Mouse (Mus musculus) thymus, postnatal 36 days (tissue): ENCODE data around the gene Eif2s1.

ENCODE experiments used
- DNase-seq, 2 experiments: peaks; one replicate each; pipeline ENCODE4 v3.0.0; 2022; ENCODE audit warnings: mixed read lengths in 2 of 2

Gene Eif2s1

DNA sequence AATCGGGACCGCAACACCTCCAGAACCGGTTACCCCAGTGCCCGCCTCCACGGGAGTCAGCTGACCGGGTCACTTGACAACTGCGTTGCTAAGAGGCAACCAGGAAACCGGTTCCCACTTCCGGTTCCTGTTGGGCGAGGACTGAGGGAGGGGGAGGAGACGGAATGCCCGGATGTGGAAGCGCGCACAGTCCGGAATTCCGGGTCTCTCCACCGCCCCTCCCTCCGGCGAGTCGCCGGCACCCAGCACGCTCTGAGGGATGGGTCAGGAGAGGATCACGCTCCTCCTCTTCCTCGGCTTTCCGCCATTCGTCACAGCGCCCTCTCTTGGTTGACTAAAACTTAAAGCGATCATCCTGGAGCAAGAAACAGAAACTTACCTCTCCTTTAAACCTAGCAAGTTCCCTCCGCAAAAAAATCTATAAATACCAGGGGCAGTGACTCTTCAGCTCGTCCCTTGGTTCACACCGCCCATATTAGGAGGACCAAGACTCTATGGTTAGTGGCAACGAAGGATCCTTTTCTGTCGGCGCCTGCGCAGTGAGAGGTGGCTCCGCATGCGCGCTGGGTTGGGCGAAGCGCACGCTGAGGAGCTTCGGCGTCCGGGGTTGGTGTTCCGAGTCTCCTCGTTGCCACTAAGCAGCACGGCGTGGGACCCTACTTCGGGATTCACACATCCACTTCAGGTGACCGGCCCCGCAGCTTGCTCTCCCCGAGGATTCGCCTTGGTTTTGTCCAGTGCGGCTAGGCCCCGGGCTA lies at the start of gene Eif2s1, which contains the start of gene Atp6v1d:
TSS of gene Eif2s1 (plus strand) at position 324 of the 758 bp plus-strand sequence.
TSS of gene Atp6v1d (minus strand) at position 143 of the 758 bp plus-strand sequence.
- peak; percentile 95 to 98 for DNase-seq

DNA sequence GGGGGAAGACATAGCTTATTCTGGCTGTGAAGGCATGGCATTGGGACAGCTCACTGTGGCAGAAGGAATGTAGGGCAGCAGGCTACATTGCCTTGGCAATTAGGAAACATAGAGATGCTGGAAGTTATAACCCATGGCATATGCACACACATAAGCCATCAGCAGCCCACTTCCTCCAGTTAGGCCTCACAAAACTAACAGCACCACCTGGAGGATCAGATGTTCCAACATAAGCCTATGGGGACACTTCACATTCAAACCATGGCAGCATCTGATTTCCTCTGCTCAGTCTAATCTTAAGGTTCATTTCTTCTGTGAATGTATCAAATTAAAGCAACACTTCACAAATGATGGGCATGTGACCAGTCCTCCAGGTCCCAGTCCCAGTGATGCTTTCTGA lies 47.2 kb upstream of the Eif2s1 start:
- no peak for DNase-seq

DNA sequence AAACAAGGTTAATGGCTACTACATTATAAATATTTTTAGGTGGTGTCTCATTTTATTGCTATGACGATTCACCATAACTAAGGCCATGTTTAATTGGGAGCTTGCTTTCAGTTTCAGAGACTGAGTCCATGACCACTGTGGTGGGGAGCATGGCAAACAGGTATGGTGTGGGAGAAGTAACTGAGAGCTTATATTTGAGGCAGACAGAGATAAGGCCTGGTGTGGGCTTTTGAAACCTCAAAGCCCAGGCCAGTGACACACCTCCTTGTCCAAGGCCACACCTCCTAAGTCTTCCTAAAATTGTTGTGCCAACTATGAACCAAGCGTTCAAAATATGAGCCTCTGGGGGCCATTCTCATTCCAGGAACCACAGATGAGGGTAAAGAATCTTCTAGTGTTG lies 27.1 kb upstream of the Eif2s1 start:
- no peak for DNase-seq

DNA sequence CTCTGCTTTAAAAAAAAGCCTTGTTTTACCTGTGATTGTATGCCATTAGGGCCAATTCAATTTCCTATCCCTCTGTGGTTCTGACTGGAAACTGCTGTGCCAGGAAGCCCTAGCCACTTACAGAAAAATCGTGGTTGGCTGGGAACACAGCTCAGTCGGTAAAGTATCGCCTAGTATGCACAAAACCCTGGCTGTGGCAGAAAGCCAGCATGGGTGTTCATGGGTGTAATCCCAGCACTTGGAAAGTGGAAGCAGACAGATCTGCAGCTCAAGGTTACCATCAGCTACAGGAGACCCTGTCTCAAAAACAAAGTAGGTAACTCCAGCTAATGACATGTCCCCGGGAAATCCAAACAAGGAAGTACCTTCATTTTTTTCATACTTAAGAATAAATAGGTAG lies 21.7 kb upstream of the Eif2s1 start:
- DNase-seq: no peak

DNA sequence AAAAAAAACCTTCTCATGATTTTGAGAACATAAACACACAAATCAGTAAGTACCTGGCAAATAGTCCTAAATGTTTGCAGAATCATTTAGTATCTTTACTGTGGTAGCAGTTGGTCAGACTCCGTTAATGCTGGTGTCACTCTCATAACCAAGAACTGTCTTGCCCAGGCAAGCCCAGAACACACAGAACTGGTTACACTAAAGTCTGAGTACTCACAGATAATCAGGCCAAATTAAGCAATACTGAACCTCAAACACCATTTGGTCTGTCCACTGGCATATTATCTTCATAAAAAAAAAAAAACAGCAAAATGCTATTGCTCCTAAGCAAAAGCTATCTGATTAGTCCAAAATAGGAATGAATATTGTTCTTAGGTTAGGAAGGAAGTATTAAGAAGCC lies 19.2 kb upstream of the Eif2s1 start:
- DNase-seq: no peak

DNA sequence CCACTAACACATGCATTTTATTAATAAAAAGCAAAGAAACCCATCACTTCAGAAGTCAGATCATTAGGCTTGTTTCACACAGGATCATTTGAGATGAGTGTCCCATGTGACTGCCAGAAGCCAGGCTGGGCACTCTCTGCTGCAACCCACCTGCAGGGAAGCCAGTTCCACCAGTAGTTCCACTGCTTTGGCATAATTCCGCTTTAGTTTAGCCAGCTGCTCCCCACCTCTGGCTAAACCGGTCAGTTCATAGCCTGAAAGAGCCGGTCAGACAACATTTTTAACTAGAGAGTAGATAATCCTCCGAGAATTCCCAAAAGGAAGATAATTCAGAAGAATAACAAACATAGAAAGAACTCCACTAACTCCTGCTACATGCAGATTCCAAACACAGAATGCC lies 13.4 kb upstream of the Eif2s1 start:
- no peak for DNase-seq

DNA sequence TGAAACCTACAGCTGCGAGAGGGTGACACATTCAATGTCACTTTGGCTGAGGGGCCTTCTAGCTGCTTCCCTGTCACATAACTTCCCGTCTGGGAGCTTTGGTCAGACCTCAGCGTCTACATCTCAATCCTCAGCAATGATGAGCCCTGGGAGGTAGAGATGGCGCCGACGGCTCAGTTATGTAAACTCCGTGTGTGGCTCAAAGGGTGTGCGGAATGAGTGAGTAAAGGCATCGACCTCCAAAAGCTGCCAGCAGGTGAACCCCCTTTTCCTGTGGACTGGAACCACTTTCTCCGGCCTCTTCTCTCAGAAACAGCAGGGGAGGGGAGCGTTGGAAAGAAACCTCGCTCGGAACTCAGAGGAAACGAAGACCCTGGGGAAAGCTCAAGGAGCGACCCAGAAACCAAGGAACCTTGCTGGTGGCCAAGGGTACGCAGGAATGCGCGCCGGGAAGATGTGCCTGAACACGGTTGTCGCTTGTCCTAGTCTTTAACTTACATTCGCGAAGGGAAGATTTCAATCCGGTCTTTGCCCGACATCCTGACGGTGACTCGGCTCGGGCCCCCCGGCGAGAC lies 611 bp upstream of the Eif2s1 start:
- no peak for DNase-seq

DNA sequence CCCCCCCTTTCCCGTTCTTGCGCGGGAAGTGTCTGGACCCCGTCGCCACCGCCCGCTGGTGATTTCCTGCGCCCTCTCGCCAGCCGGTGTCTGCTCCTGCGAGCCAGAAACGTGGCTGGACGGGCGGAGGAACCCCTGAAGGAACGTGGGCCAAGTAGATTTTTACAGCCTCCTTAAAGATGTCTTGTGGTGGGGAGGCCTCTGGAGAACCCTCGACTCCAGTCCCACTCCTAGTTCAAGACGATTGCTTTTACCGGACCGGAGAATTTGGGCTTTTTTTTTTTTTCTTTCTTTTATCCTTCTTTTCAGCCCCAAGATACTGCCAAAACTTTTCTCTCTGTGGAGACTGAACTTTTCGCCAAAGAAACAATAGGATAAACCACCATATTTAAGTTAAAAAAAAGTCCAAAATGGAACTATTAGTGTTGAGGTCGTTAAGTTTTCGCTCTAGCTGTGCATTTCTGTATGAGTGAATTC lies 673 bp downstream of the Eif2s1 start:
- no peak for DNase-seq

DNA sequence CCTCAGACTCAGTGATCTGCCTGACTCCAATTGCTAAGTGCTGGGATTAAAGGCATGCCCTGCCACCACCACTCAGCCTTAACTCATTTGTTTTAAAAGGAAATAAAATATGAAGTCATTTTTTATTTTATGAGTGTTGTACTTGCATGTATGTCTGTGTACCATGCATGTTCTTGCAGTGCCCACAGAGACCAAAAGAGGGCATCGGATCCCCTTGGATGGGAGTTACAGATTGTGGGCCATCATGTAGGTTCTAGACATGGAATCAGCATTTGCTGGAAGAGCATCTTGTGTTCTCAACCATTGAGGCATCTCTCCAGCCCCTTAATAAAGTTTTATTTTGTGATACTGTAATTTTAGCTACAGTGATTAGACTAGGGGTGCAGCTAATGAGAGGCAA lies 3.8 kb downstream of the Eif2s1 start:
- peak in 1 of 2 experiments; percentile 15 for DNase-seq

DNA sequence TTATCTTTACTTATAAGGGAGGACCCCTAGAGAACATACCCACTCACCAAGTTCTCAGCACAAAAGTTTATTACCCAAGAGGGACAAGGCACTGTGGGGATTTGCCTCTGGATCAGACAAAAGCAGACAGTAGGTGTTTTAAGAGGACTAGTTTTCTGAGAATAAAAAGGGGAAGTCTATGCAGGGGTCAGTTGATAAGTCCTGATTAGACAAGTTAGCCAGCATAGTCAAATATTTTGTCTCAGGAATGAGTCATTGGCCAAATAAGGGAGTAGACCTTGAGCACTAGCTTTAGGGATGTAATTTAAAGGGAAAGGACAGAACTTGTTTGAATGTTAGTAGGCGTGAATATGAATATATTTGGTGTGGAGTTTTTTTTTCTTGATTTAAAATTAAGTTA lies 6.5 kb downstream of the Eif2s1 start:
- DNase-seq: no peak

DNA sequence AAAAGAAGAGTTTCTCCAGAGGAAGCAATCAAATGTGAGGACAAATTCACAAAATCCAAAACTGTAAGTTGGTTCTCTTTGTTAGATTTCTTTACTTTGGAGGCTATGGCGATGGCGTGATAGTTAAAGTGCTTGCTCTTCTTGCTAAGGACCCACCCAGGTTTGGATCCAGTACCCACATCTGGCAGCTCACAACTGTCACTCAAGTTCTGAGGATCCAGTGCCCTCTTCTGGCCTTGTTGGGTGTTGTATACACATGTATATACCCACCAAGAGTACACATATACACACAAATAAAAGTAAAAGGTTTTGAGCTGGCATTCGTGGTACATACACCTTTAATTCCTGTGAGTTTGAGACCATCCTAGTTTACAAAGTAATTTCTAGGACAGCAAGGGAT lies 13.0 kb downstream of the Eif2s1 start:
- no peak for DNase-seq

DNA sequence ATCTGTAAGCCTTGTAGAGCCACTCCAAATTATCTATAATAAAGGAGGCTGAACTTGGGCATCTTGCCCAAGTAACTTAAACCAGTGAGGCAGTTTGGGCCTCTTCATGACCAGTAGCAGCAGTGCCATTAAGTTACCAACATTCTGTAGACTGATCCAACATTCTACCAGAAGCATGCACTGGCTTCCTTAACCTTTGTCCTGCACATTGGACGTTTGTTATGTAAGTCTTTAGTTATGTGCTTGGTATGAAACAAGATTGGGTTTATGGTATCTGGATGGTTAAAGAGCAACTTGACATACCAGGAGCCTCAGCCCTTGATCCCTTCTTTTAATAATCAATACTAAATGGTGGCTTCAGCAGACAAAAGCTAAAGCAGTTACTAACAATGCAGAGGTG lies 28.4 kb downstream of the Eif2s1 start:
- DNase-seq: no peak

DNA sequence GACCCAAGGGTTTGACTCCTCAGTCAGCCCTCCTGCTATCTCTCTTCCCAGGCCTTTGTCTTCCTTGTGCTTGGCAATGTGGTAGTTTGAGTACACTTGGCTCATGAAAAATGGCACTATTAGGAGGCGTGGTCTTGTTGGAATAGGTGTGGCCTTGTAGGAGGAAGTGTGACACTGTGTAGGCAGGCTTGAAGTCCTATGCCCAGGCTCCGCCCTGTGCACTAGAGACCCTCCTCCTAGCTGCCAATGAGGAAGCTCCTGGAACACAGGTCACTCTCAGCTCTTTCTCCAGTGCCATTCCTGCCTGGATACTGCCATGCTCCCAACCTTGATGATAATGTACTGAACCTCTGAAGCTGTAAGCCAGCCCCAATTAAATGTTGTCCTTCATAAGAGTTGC lies 29.5 kb downstream of the Eif2s1 start:
- no peak for DNase-seq

DNA sequence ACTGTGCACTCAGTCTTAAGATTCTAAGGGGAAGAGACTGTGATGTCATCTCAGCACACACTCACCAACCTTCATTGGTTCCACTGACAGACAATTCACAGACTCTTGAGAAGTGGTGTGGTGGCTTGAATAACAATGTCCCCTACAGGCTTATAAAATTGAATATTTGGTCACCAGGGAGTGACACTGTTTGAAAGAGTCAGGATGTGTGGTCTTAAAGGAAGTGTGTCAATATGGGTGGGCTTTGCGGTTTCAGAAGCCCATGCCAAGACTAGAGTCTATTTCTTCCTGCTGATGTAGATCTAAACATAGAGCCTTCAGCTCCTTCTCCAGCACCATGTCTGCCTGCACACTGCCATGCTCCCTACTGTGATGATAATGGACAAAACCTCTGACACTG lies 36.2 kb downstream of the Eif2s1 start:
- DNase-seq: no peak

DNA sequence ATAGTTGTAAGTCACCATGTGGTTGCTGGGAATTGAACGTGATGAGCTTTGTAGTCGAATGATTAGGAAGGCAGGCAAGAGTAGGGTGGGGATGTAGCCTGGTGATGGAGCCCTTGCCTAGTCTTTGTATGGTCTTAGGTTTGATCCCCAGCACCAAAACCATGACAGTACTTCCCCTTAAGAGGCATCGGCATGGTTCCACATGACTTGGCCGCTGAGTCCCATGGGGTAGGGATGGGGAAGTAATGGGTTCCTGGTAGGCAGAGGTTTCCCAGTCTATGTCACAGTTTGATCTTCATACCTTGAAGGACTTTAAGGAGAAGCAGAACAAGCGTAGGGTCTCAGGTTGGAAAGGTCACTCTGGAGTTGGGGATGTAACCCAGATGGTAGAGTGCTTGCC lies 39.8 kb downstream of the Eif2s1 start:
- no peak for DNase-seq

DNA sequence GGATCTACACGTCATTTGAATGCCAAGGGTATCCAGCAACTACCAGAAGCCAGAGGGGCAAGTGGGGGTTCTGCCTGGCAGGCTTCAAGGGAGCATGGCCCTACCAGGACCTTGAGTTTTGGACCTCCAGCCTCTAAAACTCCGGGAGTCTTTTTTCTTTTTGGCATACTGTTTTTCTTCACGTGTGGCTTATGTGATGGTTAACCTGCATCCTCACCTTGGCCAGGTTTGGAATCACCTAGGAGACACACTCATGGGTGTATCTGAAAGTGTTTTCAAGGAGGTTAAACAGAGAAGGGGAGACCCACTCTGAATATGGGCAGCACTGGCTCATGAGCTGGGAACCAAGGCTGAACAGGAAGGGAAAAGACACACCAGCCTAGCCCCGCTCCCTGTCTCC lies 41.7 kb downstream of the Eif2s1 start:
- no peak for DNase-seq

DNA sequence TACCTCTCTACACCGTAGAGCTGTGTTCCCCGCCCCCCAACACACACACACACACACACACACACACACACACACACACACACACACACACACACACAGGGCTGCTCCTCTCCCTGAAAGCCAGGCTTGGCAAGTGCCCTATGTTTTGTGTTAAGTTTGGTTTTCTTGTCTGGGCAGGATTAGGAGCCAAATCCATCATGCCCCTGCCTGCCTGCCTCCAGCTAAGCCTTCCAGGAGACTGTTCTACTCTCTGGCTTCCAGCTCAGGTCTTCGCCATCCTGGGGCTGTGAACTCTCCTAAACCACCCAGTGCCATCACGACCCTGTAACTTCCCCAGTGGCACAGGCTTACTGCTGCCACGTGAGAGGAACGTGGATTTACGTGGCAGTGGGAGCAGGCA lies 42.9 kb downstream of the Eif2s1 start:
- DNase-seq: no peak

DNA sequence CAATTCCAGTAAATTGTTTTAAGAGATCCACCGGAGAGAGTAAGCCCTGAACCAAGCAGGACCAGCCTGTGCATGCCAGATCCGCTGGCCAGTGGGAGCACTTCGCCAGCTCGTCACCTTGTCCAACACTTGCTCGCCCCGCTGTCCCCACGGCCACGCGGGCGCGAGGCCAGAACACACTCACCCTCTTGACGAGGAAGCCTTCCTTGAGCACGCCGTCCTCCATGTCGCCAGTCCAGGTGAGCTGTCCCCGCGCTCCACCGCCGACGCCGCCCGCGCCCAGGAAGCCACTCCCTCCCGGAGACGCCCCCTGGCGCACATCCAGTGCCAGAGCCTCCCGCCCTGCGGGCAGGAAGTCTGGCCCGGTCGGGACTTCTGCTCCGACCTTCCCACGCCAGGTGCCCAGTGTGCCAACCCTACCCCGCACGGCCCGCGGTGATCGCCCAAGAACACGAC lies 45.1 kb downstream of the Eif2s1 start, which contains the start of gene Plek2:
TSS of gene Plek2 (minus strand) at position 258 of the 456 bp plus-strand sequence.
- DNase-seq: peak; percentile 74

DNA sequence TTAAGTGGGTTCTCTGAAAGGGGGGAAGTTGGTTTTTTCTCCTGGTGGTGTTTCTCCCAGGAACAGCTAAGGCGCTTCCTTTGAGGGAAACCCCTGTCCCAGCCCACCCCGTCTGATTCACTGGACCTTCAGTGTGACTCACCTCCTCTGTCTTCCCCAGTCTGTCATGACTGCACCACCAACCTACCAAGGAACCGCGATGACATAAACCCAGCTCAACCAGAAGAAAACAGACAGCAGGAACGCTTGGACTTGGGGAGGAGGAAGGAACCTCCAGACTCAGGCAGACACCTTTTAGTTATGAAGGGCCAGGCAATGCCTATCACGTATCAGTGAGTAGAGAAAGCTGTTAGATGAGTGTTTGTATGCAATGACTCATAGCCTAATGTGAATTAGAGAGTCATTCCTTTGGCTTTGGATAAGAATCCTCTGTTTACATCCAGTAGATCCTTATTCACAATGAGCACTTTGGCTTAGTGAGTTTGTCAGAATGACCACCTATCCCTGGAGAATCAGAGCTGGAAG lies 46.5 kb downstream of the Eif2s1 start:
- no peak for DNase-seq

DNA sequence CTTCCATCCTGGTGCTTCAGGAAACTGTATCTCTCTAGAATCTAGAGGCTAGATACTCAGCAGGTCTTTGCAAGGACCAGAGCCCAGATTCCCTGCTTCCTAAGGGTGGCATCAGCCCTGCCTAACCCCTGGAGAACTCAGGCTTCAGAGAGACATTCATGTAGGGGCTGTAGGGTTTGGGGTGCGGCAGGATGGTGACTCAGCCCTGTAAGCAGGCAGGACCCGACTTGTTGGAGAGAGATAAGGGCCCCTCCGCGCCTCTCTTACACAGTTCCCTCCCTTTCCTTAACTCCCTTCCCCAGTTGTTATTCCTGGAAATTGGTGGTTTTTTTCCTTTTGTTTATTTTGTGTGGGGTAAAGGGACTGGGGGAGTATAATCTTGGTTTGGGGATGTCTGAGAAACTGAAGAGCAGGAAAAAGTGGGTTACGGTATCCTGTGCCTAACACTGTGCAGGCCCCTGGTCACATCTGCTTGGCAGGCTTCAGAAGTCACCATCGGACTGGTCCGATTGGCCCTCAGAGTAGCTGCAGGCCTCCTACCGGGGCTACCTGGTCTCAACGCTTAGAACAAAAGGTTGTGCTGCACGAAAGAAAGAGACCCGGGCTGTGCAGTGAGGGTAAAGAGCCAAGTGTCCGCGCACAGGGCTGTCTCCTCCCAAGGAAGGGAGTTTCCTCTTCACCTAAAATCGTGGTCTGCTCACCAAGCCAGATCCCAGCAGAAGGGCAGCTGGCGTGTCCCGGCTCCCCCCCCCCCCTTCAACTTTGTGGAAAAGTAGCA lies 49.3 kb downstream of the Eif2s1 start:
- DNase-seq: no peak

DNA sequence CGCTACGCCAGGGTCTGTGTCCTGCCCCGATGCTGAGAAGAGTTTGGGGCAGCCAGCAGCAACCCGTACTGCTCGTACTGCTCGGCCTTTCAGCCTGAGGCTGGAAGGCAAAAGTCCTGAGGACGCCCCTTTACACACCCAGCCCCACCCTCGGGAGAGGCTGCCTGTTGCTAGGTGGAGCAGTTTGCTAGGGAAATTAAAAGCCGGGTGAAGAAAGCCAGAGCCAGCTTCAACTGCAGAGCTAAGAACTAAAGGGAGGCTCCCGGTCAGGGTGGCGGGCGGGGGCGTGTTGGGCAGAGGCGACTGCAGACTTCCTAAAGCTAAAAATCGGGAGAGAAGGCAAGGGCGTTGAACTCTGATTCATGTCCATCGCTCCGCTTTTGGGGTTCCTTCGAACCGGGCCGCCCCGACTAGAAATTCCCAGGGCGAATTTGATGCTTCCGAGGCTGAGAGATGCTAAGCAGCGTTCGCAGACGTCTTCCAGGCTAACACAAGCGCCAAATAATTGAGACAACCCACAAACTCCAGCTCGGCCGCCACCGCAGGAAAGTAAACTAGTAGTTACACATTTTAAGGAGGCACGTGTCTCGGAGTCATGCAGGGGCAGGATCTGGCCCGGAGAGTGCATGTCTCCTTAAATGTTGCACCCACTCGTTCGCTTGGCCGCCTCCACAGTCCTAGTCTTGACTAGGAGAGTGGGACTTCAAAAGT lies 50.2 kb downstream of the Eif2s1 start:
- no peak for DNase-seq

DNA sequence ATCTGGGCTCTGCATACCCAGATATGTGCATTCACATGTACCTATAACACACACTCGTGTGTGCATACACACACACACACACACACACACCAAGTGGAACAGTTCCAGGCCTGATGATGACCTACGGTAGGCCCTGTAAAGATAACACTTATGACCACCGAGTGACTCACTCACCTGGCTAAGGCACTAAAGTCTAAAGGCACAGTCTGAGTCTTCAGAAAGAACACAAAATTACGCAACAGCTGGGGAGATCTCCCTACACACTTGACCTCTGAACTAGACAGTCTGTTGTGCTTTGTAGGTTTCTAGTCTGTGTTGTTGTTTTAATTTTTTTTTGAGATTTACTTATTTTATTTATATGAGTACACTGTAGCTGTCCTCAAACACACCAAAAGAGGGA lies 52.8 kb downstream of the Eif2s1 start:
- no peak for DNase-seq

DNA sequence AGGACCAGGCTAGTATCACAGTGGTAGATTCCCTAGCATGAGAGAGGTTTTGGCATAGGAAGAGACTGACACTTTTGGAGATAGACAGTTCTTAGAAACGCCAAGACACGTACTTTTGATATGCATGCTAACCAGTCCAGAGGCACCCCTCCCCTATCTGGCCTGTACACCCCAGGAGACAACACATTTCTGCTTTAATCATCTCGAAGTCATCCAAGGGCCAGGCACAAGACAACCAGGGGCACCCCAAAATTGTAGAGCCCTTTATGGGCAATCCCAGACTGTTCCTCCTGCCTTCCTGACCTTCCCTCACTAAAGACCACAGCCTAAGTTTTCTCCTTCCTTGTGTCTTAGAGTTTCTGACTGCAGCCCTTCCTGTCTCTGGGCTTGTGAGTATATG lies 53.9 kb downstream of the Eif2s1 start:
- no peak for DNase-seq
